Mouse (Mus musculus) embryonic facial prominence, embryonic 12.5 days (tissue): ENCODE data around the gene Pbx1. TPM values are rescaled to one million over a fixed set of nuclear protein-coding genes. Genes with fewer than 3 reads are reported as not detected.

Experiments used
- ATAC-seq: fragments of 200-750 bp; cut with Nextera tagmentation; 2 replicates; pipeline ENCODE4 v1.8.0; 2017; ENCODE audit not compliant: insufficient number of reproducible peaks, insufficient read depth, low FRiP score, low TSS enrichment
- H3K27ac ChIP-seq: fragments of 300-500 bp; sonication (generic); 2 replicates; pipeline ENCODE4 v1.5.1; 2016; ENCODE audit warnings: mild to moderate bottlenecking
- H3K27me3 ChIP-seq: fragments of 300-500 bp; sonication (generic); 2 replicates; pipeline ENCODE4 v1.6.1; 2016; ENCODE audit warnings: mild to moderate bottlenecking, moderate library complexity
- H3K36me3 ChIP-seq: fragments of 300-500 bp; sonication (generic); 2 replicates; pipeline ENCODE4 v1.6.1; 2016; ENCODE audit warnings: mild to moderate bottlenecking
- H3K4me1 ChIP-seq: fragments of 300-500 bp; sonication (generic); 2 replicates; pipeline ENCODE4 v1.6.1; 2016
- H3K4me2 ChIP-seq: fragments of 300-500 bp; sonication (generic); replicated peaks from 2 replicates; pipeline ENCODE4 v1.6.1; 2016; ENCODE audit warnings: mild to moderate bottlenecking, moderate library complexity
- H3K4me3 ChIP-seq: fragments of 300-500 bp; sonication (generic); 2 replicates; pipeline ENCODE4 v1.5.1; 2016; ENCODE audit warnings: mild to moderate bottlenecking
- H3K9ac ChIP-seq: fragments of 300-500 bp; sonication (generic); 2 replicates; pipeline ENCODE4 v1.6.1; 2016; ENCODE audit warnings: mild to moderate bottlenecking, moderate library complexity
- H3K9me3 ChIP-seq: fragments of 300-500 bp; sonication (generic); 2 replicates; pipeline ENCODE4 v1.6.1; 2016; ENCODE audit warnings: mild to moderate bottlenecking, moderate library complexity
- WGBS: fragments of 180-500 bp; shearing (Covaris S2); methylation state at CpG from one replicate; pipeline ENCODE4 v1.1.7; 2016; 5-methylcytosine and 5-hydroxymethylcytosine counted together
- polyA plus RNA-seq: library from polyadenylated mRNA; unstranded; fragments of >200 nt; fragmentation: Nextera tagmentation; extraction: Ambion mirVana; gene quantifications from 2 replicates; pipeline ENCODE4 v1.2.1, GENCODE M21; 2016

Pbx1 gene
- polyA plus RNA-seq, 1 experiment from 2014 or later, result 66.3 TPM

DNA sequence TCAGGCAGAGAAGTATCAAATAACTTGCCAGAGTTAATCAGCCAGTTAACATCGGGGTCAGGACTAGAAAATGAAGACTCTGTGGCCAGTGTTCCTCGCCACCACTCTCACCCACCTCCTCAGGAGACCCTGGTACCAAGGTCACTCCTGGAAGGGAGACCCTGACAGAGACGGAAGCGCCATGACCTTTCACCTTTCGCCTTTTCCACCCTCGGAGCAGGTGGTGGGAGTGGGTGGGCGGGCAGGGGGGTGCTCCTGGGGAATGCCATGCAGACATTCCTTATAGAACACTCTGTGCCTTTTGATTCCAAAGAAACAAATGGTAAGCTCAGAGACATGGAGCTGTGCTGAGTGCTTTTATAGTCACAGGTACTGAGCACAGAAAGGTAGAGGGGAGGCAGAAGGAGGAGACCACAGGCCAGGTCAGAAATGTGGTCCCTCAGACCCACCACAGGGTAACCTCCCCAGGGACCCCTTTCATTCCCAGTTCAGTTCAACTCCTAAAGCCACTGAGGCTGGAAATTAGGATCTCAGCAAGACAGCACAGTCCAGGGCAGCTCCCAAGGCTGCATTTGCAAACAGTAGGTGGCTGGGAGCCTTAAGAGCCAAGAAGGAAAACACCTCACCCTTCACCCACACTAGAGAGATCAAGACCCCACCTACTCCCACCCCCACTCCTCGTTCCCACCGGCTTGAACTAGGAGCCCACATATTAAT lies 49.8 kb downstream of the Pbx1 start:
- H3K9ac ChIP-seq, result no peak overlapping the region; the same call in 1 of the 2 replicates

DNA sequence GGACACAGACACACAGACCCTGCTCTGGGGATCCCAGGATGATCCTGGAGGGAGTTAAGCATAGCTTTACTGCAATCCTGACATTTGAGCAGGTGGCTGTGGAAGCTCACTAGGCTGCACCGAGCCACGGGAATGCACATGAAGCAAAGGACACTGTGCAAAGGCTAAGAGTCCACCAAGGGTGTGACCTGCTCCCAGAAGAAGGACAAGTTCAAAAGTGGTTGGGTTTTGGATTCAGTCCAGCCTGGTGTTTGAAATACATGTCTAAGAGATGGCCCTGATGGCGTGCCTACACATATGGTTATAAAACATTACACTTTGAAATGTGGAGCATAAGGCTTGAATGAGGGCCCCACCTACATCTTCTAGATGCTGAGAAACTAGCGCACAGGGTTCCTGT lies 50.6 kb downstream of the Pbx1 start:
- no peak overlapping the region for H3K4me3 ChIP-seq
- no peak for ATAC-seq
- H3K4me1 ChIP-seq, result peaks cover 75% of the 10 kb centered on the region
- peaks cover 6% of the 10 kb centered on the region; the same call in 1 of the 2 replicates for H3K36me3 ChIP-seq
- WGBS, result 44% methylated on average over 4 of the region's 4 CpGs
- H3K9ac ChIP-seq, result no peak overlapping the region
- H3K27me3 ChIP-seq, result no peaks in the 10 kb centered on the region
- 0 out of 2 replicates have a peak overlapping the region, but pooled peaks have one; percentile 12 for H3K27ac ChIP-seq
- no peaks in the 10 kb centered on the region for H3K9me3 ChIP-seq
- no peak overlapping the region for H3K4me2 ChIP-seq

More for the DNA sequence above, 49.8 kb downstream of the Pbx1 start:
- 11% methylated on average over 9 of the region's 9 CpGs for WGBS
- Histone ChIP-seq H3K4me1 (peaks cover 83% of the 10 kb centered on the region), H3K27me3 (no peaks in the 10 kb centered on the region), H3K36me3 (peaks cover 6% of the 10 kb centered on the region; the same call in 1 of the 2 replicates), H3K4me3 (no peak overlapping the region), H3K4me2 (peak overlapping the region; percentile 18; the same call in 1 of the 2 replicates), H3K9me3 (no peaks in the 10 kb centered on the region), H3K27ac (peak overlapping the region; percentile 86)
- peak; percentile 59 for ATAC-seq

DNA sequence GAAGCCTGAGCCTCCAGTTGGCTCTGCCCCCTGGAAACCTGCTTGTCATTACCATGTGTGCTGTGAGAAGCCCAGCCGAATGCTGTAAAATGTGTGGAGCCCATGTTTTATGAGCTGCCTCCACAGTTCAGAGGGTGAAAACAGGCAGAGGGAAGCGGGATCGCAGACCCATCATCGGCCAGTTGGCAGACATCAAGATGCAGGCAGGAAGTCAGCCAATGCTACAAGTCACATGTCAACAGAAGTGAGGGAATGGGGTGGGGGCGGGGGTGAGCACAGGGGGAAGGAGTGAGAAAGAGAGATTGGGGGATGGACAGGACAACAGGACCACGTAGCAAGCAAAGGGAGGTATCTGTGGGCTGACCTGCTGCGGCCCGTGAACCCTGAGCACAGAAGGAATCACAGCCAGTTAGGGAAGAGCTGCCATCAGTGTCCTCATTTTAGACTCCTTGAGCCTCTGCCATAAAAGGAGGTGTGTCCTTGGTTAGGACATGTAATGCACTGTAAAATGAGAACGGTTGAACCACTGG lies 51.8 kb downstream of the Pbx1 start:
- WGBS, result 50% methylated on average over 9 of the region's 9 CpGs

DNA sequence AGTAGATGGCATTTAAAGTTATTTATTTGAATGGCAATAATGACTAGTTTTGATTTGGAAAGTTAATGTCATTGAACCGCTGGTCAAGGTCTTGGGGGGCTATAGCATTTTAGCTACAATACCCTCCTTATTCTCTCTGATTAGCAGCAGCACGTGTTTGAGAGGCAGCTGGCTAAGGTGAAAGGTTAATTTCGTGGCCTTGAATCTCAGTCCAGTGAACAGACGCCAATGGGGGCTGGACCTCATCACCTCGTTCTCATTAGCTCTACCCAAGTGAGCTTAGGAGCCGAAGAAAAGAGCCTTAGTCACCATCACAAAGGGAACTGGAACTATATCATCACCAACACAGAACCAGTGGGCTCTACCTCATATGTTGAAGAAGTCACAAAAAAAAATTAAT lies 54.4 kb downstream of the Pbx1 start:
- no peaks in the 10 kb centered on the region for H3K9me3 ChIP-seq
- no peaks in the 10 kb centered on the region for H3K27me3 ChIP-seq
- no peak for ATAC-seq
- no peak overlapping the region for H3K27ac ChIP-seq
- no peak overlapping the region for H3K4me3 ChIP-seq
- WGBS, result 27% methylated on average over 6 of the region's 6 CpGs
- peaks cover 43% of the 10 kb centered on the region for H3K4me1 ChIP-seq
- H3K36me3 ChIP-seq, result peaks cover 19% of the 10 kb centered on the region
- H3K9ac ChIP-seq, result no peak overlapping the region
- no peak overlapping the region for H3K4me2 ChIP-seq

More for the DNA sequence above, 51.8 kb downstream of the Pbx1 start:
- no peak overlapping the region for H3K9ac ChIP-seq
- H3K27ac ChIP-seq, result no peak overlapping the region
- no peak overlapping the region for H3K4me3 ChIP-seq
- peaks cover 6% of the 10 kb centered on the region; the same call in 1 of the 2 replicates for H3K36me3 ChIP-seq
- H3K4me2 ChIP-seq, result no peak overlapping the region
- ATAC-seq, result no peak
- no peaks in the 10 kb centered on the region for H3K27me3 ChIP-seq
- peaks cover 66% of the 10 kb centered on the region for H3K4me1 ChIP-seq
- no peaks in the 10 kb centered on the region for H3K9me3 ChIP-seq

DNA sequence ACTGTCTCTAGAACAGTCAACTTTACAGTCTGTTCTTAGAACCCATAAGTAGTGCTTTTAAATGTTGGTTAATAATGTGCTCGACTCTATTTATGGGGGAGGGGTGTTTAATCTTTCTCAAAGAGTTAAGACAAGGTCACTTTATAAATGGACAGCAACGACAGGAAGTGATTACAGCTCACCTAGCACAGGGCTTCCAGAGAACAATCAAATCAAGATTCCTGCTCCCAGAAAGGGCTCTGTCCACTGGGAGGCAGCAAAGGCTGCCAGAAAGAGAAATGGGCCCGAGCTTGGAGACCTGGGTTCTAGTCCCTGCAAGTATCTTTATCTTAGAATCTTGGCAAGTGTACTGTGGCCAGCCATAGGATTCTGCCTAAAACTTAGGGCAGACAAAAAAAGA lies 55.7 kb downstream of the Pbx1 start:
- H3K4me3 ChIP-seq, result no peak overlapping the region
- 46% methylated on average over 3 of the region's 3 CpGs for WGBS
- no peak overlapping the region for H3K4me2 ChIP-seq
- peaks cover 30% of the 10 kb centered on the region for H3K4me1 ChIP-seq
- no peak for ATAC-seq
- H3K27ac ChIP-seq, result no peak overlapping the region
- no peak overlapping the region for H3K9ac ChIP-seq
- H3K27me3 ChIP-seq, result no peaks in the 10 kb centered on the region
- H3K36me3 ChIP-seq, result peaks cover 24% of the 10 kb centered on the region
- no peaks in the 10 kb centered on the region for H3K9me3 ChIP-seq

DNA sequence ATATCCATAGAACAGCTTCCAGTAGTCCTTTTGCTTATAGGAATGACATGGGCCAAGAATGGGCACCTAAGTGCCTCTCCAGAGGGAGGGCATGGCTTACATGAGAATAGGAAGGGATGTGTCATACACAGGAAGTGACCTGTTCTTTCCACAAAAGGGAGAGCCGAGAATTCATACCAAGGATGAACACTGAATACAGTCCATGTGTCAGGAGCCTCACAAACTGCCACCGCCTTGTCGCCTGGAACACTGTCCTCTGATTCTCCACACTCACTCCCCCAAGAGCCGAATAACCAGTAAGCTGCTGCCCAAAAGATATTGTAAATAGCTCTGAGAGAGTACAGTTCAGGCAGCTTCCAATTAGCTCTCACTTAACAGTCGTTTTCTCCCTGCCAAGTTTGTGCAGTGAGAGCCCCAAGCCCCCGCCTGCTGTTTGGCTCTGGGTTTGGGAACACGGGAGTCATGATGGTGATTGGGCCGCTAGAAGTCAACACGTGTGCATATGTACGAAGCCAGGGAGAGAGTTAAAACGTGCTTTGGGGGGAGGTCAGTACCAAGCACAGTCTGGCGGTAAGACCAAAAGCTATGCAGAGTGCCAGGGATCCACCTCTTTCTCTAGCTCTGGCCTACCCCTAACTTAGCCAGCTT lies 57.0 kb downstream of the Pbx1 start:
- no peaks in the 10 kb centered on the region for H3K9me3 ChIP-seq
- WGBS, result 83% methylated on average over 12 of the region's 12 CpGs
- ATAC-seq, result no peak
- H3K4me2 ChIP-seq, result no peak overlapping the region
- H3K27ac ChIP-seq, result no peak overlapping the region
- H3K27me3 ChIP-seq, result no peaks in the 10 kb centered on the region
- H3K9ac ChIP-seq, result no peak overlapping the region
- H3K4me1 ChIP-seq, result peaks cover 18% of the 10 kb centered on the region
- no peak overlapping the region for H3K4me3 ChIP-seq
- H3K36me3 ChIP-seq, result peaks cover 24% of the 10 kb centered on the region

DNA sequence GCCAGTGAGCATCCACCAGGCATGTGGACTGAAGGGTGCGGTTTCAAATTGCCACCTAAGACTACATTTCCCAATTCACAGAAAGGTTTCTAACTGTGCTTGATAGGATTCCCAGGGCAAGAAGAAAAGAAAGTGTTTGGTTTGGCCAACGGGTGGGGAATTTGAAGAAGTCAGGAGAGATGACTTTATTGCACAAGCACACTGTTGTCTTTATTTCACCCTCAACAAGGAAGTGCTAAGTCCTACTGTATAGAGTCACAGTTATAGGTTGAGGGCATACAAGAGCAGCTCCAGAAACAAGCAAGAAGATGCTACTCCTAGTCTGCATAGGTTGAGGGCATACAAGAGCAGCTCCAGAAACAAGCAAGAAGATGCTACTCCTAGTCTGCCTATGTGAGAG lies 60.0 kb downstream of the Pbx1 start:
- H3K36me3 ChIP-seq, result peaks cover 18% of the 10 kb centered on the region
- 88% methylated on average over 2 of the region's 2 CpGs for WGBS
- no peaks in the 10 kb centered on the region for H3K27me3 ChIP-seq
- H3K27ac ChIP-seq, result no peak overlapping the region
- ATAC-seq, result no peak
- H3K4me3 ChIP-seq, result no peak overlapping the region
- H3K9ac ChIP-seq, result no peak overlapping the region
- H3K9me3 ChIP-seq, result no peaks in the 10 kb centered on the region
- no peak overlapping the region for H3K4me2 ChIP-seq
- peaks cover 19% of the 10 kb centered on the region; the same call in 1 of the 2 replicates for H3K4me1 ChIP-seq

DNA sequence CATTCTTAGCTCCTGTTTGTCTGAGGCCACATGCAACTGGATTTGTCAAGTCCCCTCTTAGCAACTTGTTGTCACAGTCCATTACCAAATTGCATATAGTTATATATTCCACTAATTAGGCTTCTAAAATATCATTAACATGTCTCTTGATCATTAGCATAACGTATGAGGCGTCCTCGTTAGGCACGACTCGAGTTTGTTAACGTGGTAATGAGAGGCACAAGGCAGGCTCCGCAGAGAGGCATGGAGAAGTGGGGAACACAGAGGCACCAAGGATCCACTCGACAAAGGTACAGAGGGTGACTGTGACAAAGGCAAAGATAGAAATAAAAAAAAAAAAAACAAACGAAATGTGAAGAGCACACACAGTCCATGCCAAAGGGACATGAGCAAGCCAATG lies 61.1 kb downstream of the Pbx1 start:
- no peak for ATAC-seq
- H3K4me1 ChIP-seq, result peaks cover 19% of the 10 kb centered on the region; the same call in 1 of the 2 replicates
- peaks cover 18% of the 10 kb centered on the region for H3K36me3 ChIP-seq
- H3K27me3 ChIP-seq, result no peaks in the 10 kb centered on the region
- H3K9me3 ChIP-seq, result no peaks in the 10 kb centered on the region
- H3K4me2 ChIP-seq, result no peak overlapping the region
- no peak overlapping the region for H3K27ac ChIP-seq
- WGBS, result 87% methylated on average over 9 of the region's 9 CpGs
- no peak overlapping the region for H3K4me3 ChIP-seq
- H3K9ac ChIP-seq, result no peak overlapping the region

DNA sequence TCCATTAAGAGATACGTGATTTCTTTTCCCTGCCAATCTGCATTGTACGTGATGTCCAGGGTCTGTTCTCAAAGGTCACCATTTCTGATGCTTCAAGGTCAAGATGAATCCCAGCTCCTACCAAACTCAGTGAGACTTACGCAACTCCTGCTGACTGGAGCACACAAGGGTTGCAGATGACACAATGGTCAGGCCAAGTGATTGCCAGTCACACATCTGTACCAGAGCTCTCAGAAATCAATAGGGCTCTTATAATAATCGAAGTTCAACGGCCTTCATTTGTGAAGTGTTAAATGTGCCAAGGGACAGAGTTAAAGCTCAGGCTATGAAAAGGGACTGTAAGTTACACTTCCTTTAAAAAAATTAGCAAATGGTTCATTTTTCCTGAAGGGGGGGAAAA lies 65.8 kb downstream of the Pbx1 start:
- Histone ChIP-seq H3K4me3 (no peak overlapping the region), H3K27me3 (no peaks in the 10 kb centered on the region), H3K9me3 (no peaks in the 10 kb centered on the region), H3K36me3 (0 out of 2 replicates have a peak, but pooled peaks cover 7% of the 10 kb centered on the region), H3K27ac (no peak overlapping the region), H3K4me1 (peaks cover 27% of the 10 kb centered on the region), H3K4me2 (no peak overlapping the region), H3K9ac (no peak overlapping the region)
- ATAC-seq, result no peak
- WGBS, result 83% methylated on average over 5 of the region's 5 CpGs

DNA sequence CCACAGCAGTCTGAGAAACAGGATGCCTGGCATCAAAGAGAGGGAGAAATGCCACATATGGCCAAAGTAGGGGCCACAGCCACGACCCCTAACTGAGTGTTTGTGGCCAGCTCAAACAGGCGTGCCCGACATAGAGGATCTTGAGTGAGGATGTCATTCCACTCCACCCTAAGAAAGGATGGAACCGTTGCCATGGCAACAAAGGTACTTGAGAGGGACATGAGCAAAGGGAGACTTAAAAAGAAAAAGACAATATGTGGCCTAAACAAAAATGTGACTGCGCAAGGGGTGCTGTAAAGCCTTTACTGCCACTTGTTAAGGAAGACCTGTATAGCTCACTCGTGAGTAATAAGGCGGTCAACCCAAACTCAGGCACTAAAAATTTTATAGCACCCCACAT lies 67.7 kb downstream of the Pbx1 start:
- Histone ChIP-seq H3K4me3 (no peak overlapping the region), H3K4me1 (peaks cover 31% of the 10 kb centered on the region), H3K27ac (no peak overlapping the region), H3K9me3 (no peaks in the 10 kb centered on the region), H3K4me2 (no peak overlapping the region), H3K27me3 (no peaks in the 10 kb centered on the region), H3K9ac (no peak overlapping the region), H3K36me3 (0 out of 2 replicates have a peak, but pooled peaks cover 17% of the 10 kb centered on the region)
- 84% methylated on average over 7 of the region's 7 CpGs for WGBS
- ATAC-seq, result no peak

DNA sequence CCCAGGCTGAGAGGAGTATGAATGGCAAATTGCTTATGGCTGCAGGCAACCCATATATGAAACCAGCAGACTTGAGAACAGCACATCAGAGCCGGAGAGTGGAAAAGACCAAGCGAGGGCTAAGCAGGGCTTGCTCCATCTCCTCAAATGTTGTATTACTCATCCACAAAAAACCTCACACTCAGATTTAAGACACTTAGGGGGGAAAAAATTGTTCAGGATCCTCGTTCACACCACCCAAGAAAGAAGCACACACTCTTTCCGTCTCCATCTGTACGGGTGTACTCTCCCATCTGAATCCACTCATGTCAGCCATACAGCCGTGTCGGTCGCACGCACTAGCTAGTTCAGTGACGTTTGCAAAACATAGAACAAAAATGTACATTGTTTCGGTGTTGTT lies 69.0 kb downstream of the Pbx1 start:
- WGBS, result 66% methylated on average over 11 of the region's 11 CpGs
- Histone ChIP-seq H3K36me3 (0 out of 2 replicates have a peak, but pooled peaks cover 17% of the 10 kb centered on the region), H3K9me3 (no peaks in the 10 kb centered on the region), H3K4me1 (peaks cover 36% of the 10 kb centered on the region), H3K27me3 (no peaks in the 10 kb centered on the region), H3K9ac (no peak overlapping the region), H3K4me3 (no peak overlapping the region), H3K4me2 (no peak overlapping the region), H3K27ac (no peak overlapping the region)
- no peak for ATAC-seq

DNA sequence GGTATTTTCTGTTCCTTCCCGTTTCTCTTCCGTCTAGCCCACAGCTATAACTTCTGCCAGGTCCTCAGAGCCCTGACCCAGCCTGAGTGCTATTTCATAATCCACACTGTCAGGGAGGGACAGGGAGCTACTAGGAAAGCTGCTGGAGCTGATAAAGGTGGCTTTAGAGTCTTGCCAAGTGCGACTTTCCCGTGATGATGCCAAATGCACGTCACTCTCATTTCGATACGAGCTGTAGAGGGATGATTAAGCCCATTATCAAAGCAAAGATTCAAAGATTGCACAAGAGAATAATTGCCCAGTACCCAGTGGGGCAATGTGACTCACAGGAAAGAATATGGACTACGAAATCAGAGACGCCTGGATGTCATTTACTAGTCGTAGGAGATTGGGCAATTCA lies 69.6 kb downstream of the Pbx1 start:
- H3K4me1 ChIP-seq, result peaks cover 37% of the 10 kb centered on the region
- 70% methylated on average over 10 of the region's 10 CpGs for WGBS
- H3K27me3 ChIP-seq, result no peaks in the 10 kb centered on the region
- no peak overlapping the region for H3K27ac ChIP-seq
- no peak overlapping the region for H3K9ac ChIP-seq
- H3K36me3 ChIP-seq, result 0 out of 2 replicates have a peak, but pooled peaks cover 17% of the 10 kb centered on the region
- H3K9me3 ChIP-seq, result no peaks in the 10 kb centered on the region
- no peak overlapping the region for H3K4me2 ChIP-seq
- no peak overlapping the region for H3K4me3 ChIP-seq
- ATAC-seq, result no peak
